Mouse (Mus musculus): ENCODE results near the gene Syngr4. TPM values are rescaled to one million over a fixed set of nuclear protein-coding genes. Genes with fewer than 3 reads are reported as not detected.

The Syngr4 gene
- polyA plus RNA-seq, 1 experiment from 2014 or later = 1.3 TPM

DNA sequence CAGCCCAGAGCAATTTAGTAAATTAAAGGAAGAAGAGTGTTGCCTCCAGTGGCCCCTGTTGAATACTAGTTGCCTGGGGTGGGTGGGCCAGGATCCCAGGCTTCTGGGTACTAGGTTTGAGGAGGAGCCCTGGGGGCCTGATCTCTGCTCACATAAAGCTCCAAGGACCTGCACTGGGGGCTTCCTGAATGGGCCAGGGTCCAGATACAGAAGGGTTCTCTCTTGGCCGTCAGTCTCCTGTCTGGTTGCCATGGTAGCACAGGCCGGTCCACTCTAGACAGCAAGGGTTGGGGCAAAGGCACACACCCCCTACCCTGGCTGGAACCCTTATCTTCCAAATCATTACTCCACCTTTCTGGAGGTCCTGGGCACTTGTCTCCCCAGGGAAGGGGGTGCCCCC is 28.6 kb downstream of the Syngr4 start:
- no peak overlapping the region for H3K27ac ChIP-seq (ENCODE audit: low read depth, low read length)
- H3K4me3 ChIP-seq (ENCODE audit: low read depth, low read length) = no peak overlapping the region
- peaks cover 17% of the 10 kb centered on the region; the same call in 1 of the 2 replicates for H3K4me1 ChIP-seq (ENCODE audit: control insufficient read depth, insufficient read depth, low read length)
- 27% methylated on average over 2 of the region's 2 CpGs for WGBS (ENCODE audit: insufficient replicate concordance)
- H3K36me3 ChIP-seq (ENCODE audit: control insufficient read depth, insufficient read depth, low read length) = no peaks in the 10 kb centered on the region
- no peak overlapping the region for H3K4me2 ChIP-seq
- H3K9ac ChIP-seq (ENCODE audit: low read depth, low read length) = no peak overlapping the region
- ATAC-seq (replicated peaks; ENCODE audit: insufficient number of reproducible peaks, low FRiP score, low TSS enrichment) = no peak
- H3K9me3 ChIP-seq (replicated peaks; ENCODE audit: control insufficient read depth, low read length) = no peaks in the 10 kb centered on the region
- peaks cover 59% of the 10 kb centered on the region for H3K27me3 ChIP-seq (ENCODE audit: control insufficient read depth, insufficient read depth, low read length)

DNA sequence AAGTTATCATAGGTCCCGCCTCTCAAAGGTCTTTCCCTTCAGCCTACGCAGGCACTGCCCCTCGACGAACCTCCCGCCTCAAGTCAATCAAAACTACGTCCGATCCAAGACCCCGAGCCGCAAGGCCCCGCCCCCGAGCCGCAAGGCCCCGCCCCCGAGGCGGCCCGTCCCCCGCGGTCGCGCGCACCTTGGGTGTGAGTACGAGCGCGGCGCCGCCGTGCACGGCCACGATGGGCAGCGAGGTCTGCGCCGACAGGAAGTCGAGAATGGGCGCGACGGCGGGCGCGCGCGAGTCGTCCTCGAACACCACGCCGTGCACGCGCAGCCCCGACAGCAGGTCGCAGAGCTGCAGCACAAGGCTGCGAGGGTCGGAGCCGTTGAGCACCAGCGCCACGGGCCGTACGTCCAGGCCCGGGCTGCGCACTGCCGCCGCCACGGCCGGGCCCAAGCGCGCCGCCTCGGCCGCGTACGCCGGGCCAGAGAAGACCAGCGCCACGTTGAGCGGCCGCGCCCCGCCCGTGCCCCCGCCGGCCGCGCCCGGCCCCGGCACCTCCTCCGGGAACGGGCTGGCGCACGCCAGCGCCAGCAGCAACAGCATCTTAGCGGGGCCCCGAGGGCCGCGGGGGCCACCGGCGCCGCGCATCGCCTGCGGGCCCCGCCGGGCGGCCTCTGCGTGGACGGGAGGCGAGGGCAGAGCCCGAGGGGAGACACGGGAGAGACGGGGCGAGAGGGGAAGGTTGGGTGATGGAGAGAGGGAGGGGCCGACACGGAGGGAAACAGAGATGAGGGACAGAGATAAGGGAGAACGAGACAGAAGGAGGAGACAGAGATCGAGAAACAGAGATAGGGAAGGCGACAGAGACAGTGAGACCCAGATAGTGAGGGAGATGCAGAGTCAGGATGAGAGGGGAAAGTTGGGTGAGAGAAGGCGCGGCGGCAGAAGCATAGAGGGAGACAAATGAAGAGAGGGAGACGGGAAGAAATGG is 30.3 kb downstream of the Syngr4 start:
- Histone ChIP-seq H3K36me3 (ENCODE audit: control insufficient read depth, insufficient read depth, low read length) (no peaks in the 10 kb centered on the region), H3K27me3 (ENCODE audit: control insufficient read depth, insufficient read depth, low read length) (peaks cover 58% of the 10 kb centered on the region), H3K4me2 (peak overlapping the region; percentile 87), H3K9me3 (replicated peaks; ENCODE audit: control insufficient read depth, low read length) (no peaks in the 10 kb centered on the region), H3K9ac (ENCODE audit: low read depth, low read length) (peak overlapping the region; percentile 83), H3K27ac (ENCODE audit: low read depth, low read length) (0 out of 2 replicates have a peak overlapping the region, but pooled peaks have one; percentile 41), H3K4me3 (ENCODE audit: low read depth, low read length) (peak overlapping the region; percentile 66), H3K4me1 (ENCODE audit: control insufficient read depth, insufficient read depth, low read length) (peaks cover 17% of the 10 kb centered on the region; the same call in 1 of the 2 replicates)
- WGBS (ENCODE audit: insufficient replicate concordance) = under 1% methylated on average over 102 of the region's 117 CpGs
- peak; percentile 69 for ATAC-seq (replicated peaks; ENCODE audit: insufficient number of reproducible peaks, low FRiP score, low TSS enrichment)

DNA sequence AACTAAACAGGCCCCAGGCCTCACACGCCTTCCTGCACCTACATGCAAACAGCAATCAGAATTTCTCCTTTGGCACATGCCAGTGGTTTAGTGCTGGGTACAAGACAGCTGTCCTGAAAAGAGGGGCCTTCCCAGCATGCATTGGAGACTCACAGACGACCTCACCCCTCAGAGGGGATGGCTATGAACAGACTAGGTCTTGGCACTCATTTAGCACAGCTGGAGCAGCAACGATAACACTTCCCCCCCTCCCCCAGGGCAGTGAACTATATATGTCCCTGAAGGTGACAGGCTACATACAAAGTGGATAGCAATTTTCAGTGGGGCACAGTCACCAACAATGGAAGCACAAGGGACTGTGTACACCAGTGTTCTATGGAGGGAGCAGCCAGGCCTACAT is 32.1 kb downstream of the Syngr4 start:
- 61% methylated on average over 3 of the region's 3 CpGs for WGBS (ENCODE audit: insufficient replicate concordance)
- ATAC-seq (replicated peaks; ENCODE audit: insufficient number of reproducible peaks, low FRiP score, low TSS enrichment) = no peak
- peaks cover 56% of the 10 kb centered on the region for H3K27me3 ChIP-seq (ENCODE audit: control insufficient read depth, insufficient read depth, low read length)
- H3K9ac ChIP-seq (ENCODE audit: low read depth, low read length) = no peak overlapping the region
- H3K4me3 ChIP-seq (ENCODE audit: low read depth, low read length) = no peak overlapping the region
- H3K27ac ChIP-seq (ENCODE audit: low read depth, low read length) = no peak overlapping the region
- H3K36me3 ChIP-seq (ENCODE audit: control insufficient read depth, insufficient read depth, low read length) = no peaks in the 10 kb centered on the region
- H3K4me2 ChIP-seq = no peak overlapping the region
- no peaks in the 10 kb centered on the region for H3K9me3 ChIP-seq (replicated peaks; ENCODE audit: control insufficient read depth, low read length)
- peaks cover 6% of the 10 kb centered on the region; the same call in 1 of the 2 replicates for H3K4me1 ChIP-seq (ENCODE audit: control insufficient read depth, insufficient read depth, low read length)

DNA sequence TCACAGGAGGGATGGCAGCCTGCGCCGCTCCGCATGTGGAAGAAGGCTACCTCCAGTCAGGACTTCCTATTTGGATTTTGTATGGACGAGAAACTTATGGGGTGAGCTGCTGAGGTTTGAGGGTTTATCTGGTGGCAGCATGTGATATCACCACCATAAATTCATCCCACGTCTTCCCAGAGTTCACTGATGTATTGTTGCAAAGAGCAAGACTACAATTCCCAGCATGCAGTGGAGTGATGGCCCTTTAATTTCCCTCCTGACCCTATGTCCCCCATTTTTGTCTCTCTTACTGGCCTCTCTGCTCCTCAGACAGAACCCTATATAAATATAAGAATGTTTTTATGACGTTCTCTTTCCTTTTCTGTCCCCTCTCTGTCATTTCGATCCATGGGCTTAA is 33.7 kb downstream of the Syngr4 start:
- no peak for ATAC-seq (replicated peaks; ENCODE audit: insufficient number of reproducible peaks, low FRiP score, low TSS enrichment)
- Histone ChIP-seq H3K27me3 (ENCODE audit: control insufficient read depth, insufficient read depth, low read length) (peaks cover 57% of the 10 kb centered on the region), H3K9ac (ENCODE audit: low read depth, low read length) (no peak overlapping the region), H3K4me2 (no peak overlapping the region), H3K36me3 (ENCODE audit: control insufficient read depth, insufficient read depth, low read length) (no peaks in the 10 kb centered on the region), H3K27ac (ENCODE audit: low read depth, low read length) (no peak overlapping the region), H3K4me3 (ENCODE audit: low read depth, low read length) (no peak overlapping the region), H3K9me3 (replicated peaks; ENCODE audit: control insufficient read depth, low read length) (no peaks in the 10 kb centered on the region), H3K4me1 (ENCODE audit: control insufficient read depth, insufficient read depth, low read length) (peaks cover 2% of the 10 kb centered on the region; the same call in 1 of the 2 replicates)
- WGBS (ENCODE audit: insufficient replicate concordance) = 82% methylated on average over 7 of the region's 7 CpGs

DNA sequence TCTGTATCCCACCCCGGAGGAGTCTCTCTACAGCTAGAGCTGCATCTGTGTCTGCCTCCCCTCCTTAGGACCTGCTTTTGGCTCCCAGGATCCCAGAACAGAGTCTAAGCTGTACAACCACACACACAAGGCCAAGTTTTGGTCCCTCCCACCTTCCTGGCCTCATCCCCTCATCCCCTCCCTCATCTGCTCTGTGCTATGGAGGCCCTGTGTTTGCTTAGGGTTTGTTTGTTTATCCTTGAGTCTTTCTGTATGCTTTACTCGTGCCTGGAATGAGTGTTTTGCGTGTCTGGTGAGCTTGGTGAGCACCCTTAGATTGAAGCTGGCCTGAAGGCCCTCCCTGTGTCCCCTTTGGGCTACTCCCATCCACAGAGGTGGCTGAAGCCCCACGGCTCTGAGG is 37.5 kb downstream of the Syngr4 start:
- Histone ChIP-seq H3K4me1 (ENCODE audit: control insufficient read depth, insufficient read depth, low read length) (no peaks in the 10 kb centered on the region), H3K36me3 (ENCODE audit: control insufficient read depth, insufficient read depth, low read length) (no peaks in the 10 kb centered on the region), H3K9me3 (replicated peaks; ENCODE audit: control insufficient read depth, low read length) (no peaks in the 10 kb centered on the region), H3K4me2 (no peak overlapping the region), H3K27ac (ENCODE audit: low read depth, low read length) (no peak overlapping the region), H3K27me3 (ENCODE audit: control insufficient read depth, insufficient read depth, low read length) (peaks cover 59% of the 10 kb centered on the region), H3K4me3 (ENCODE audit: low read depth, low read length) (no peak overlapping the region), H3K9ac (ENCODE audit: low read depth, low read length) (no peak overlapping the region)
- no peak for ATAC-seq (replicated peaks; ENCODE audit: insufficient number of reproducible peaks, low FRiP score, low TSS enrichment)
- WGBS (ENCODE audit: insufficient replicate concordance) = 44% methylated on average over 4 of the region's 4 CpGs

DNA sequence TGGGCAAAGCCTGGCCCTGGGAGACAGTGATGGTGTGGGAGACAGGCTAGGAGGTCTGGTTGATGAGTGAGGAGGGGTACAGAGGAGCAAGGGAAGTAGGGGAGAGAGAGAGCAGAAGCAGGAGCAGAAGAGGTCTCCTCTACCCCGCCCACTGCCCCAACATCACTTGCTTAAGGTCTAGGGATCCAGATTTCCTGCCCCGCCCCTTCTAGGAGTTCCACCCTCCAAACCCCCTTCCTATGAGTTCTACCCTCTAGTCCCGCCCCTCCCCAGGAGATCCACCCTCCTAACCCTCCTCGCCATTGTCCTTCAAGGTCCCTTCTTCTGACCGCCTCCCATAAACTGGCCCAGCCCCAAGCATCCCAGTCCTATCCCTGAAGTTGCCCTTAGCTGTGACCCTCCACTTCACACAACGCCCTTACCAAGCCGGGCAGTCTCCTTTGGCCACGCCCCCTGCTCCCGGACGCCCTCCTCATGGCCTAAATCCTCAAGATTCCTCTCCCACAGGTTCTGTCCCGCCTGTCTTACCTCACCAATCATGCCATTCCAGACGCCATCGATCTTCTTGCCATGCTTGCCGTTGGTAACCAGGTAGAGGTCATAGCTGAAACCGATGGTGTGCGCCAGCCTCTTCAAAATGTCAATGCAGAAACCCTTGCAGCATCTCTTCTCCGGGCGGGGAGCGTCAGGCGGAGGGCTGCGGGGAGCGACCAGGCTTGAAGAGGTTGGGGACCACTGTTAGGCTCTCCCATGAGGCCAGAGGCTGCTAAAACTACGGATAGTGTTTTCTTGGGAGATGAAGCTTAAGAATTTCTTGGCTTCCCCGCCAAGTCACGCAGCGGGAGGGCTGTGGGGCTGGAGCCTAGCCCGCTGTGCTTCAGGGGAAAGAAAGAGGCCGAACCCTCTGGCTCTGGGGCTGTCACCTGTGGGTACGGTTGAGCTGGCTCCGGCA is 39.3 kb downstream of the Syngr4 start:
- Histone ChIP-seq H3K9me3 (replicated peaks; ENCODE audit: control insufficient read depth, low read length) (no peaks in the 10 kb centered on the region), H3K4me1 (ENCODE audit: control insufficient read depth, insufficient read depth, low read length) (no peaks in the 10 kb centered on the region), H3K27ac (ENCODE audit: low read depth, low read length) (no peak overlapping the region), H3K9ac (ENCODE audit: low read depth, low read length) (no peak overlapping the region), H3K36me3 (ENCODE audit: control insufficient read depth, insufficient read depth, low read length) (no peaks in the 10 kb centered on the region), H3K4me2 (peak overlapping the region; percentile 67), H3K27me3 (ENCODE audit: control insufficient read depth, insufficient read depth, low read length) (peaks cover 60% of the 10 kb centered on the region), H3K4me3 (ENCODE audit: low read depth, low read length) (peak overlapping the region; percentile 38)
- WGBS (ENCODE audit: insufficient replicate concordance) = 2% methylated on average over 29 of the region's 30 CpGs
- peak; percentile 50 for ATAC-seq (replicated peaks; ENCODE audit: insufficient number of reproducible peaks, low FRiP score, low TSS enrichment)

DNA sequence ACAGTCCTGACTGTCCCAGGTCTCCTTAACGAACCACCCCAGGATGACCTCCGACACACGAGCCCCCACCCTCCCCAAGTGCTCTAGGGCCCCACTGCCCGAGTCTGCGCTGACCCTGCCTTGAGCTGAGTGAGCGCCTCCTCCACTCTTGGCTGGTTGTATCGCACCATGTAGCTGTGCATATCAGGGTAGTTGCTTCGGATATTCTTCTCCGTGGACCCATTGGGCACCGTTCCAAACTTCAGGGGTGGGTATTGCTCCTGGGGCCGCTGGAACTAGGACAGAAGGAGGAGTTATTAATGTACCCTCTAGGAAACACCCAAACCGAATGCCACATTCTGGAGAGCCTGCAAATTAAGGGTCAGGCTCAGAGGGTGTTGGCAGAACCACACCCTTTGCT is 43.4 kb downstream of the Syngr4 start:
- Histone ChIP-seq H3K27ac (ENCODE audit: low read depth, low read length) (no peak overlapping the region), H3K9ac (ENCODE audit: low read depth, low read length) (no peak overlapping the region), H3K4me2 (no peak overlapping the region), H3K9me3 (replicated peaks; ENCODE audit: control insufficient read depth, low read length) (no peaks in the 10 kb centered on the region), H3K36me3 (ENCODE audit: control insufficient read depth, insufficient read depth, low read length) (no peaks in the 10 kb centered on the region), H3K27me3 (ENCODE audit: control insufficient read depth, insufficient read depth, low read length) (peaks cover 31% of the 10 kb centered on the region), H3K4me3 (ENCODE audit: low read depth, low read length) (no peak overlapping the region), H3K4me1 (ENCODE audit: control insufficient read depth, insufficient read depth, low read length) (no peaks in the 10 kb centered on the region)
- WGBS (ENCODE audit: insufficient replicate concordance) = 76% methylated on average over 12 of the region's 12 CpGs
- ATAC-seq (replicated peaks; ENCODE audit: insufficient number of reproducible peaks, low FRiP score, low TSS enrichment) = no peak

DNA sequence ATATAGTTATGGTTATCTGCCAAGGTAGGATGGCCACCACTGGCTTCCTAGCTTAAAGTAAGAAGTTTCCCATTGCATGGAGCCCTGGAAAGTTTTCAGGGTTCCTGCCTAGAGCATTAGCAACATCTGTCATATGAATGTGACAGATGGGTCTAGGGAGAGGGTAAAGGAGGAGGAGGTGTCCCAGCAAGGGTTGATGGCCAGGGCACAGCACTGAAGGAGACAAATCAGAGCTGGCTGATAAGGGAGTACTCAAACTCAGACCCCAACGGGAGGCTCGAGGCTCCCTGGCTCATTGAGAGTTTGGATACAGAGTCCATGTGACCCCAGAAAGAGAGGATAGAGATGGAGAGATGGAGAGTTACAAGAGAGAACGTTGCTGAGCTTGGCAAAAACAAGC is 45.9 kb downstream of the Syngr4 start:
- Histone ChIP-seq H3K4me1 (ENCODE audit: control insufficient read depth, insufficient read depth, low read length) (no peaks in the 10 kb centered on the region), H3K9me3 (replicated peaks; ENCODE audit: control insufficient read depth, low read length) (no peaks in the 10 kb centered on the region), H3K4me2 (no peak overlapping the region), H3K4me3 (ENCODE audit: low read depth, low read length) (no peak overlapping the region), H3K36me3 (ENCODE audit: control insufficient read depth, insufficient read depth, low read length) (no peaks in the 10 kb centered on the region), H3K27me3 (ENCODE audit: control insufficient read depth, insufficient read depth, low read length) (peaks cover 13% of the 10 kb centered on the region), H3K27ac (ENCODE audit: low read depth, low read length) (no peak overlapping the region), H3K9ac (ENCODE audit: low read depth, low read length) (no peak overlapping the region)
- WGBS (ENCODE audit: insufficient replicate concordance) = 49% methylated on average over 3 of the region's 3 CpGs
- no peak for ATAC-seq (replicated peaks; ENCODE audit: insufficient number of reproducible peaks, low FRiP score, low TSS enrichment)
